ENCODE assay signal across 28 mouse cellular contexts in the genomic region with DNA sequence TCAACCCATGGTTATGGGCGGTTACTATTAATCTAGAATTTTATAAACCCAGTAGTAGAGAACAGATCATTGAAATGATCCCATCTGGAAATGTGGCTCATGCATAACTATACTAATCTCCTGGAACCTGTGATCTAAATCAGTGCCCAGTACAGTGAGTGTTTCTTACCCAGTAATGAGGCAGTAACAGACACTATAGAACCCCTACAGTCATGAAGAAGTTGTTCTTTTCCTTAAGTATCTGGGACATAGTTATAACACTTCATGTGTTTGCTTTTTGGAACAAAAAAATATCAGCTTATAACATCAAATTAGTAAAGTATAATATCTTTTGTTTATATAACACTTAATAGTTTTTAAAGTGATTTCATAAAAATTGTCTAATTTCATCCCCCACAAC. TPM values are rescaled to one million over a fixed set of nuclear protein-coding genes. Genes with fewer than 3 reads are reported as not detected.
"Had no signal": no experiment of that assay in that cellular context is flagged by ENCODE, and none has a peak within 500 bp of the region (broad histone marks: within the 10 kb centered on the region; RNA-seq: fewer than 3 reads in every experiment).

No protein-coding gene starts in this region.

- ATAC-seq: forebrain, embryonic 13.5 days; forebrain, embryonic 14.5 days; forebrain, embryonic 15.5 days; forebrain, embryonic 16.5 days; forebrain, postnatal 0 days had no signal

- H3K27ac ChIP-seq: embryonic facial prominence, embryonic 10.5 days; embryonic facial prominence, embryonic 12.5 days; embryonic facial prominence, embryonic 13.5 days; embryonic facial prominence, embryonic 15.5 days; forebrain, embryonic 10.5 days; forebrain, embryonic 12.5 days; forebrain, embryonic 13.5 days; forebrain, embryonic 15.5 days; gastrocnemius, adult 2 months had no signal

- H3K4me3 ChIP-seq: embryonic facial prominence, embryonic 10.5 days; embryonic facial prominence, embryonic 12.5 days; embryonic facial prominence, embryonic 13.5 days; embryonic facial prominence, embryonic 15.5 days; erythroblast, embryonic 14.5 days; forebrain, embryonic 10.5 days; forebrain, embryonic 12.5 days; forebrain, embryonic 13.5 days; forebrain, embryonic 15.5 days; gastrocnemius, adult 2 months had no signal

- H3K4me1 ChIP-seq: forebrain, embryonic 12.5 days had no signal

- H3K4me2 ChIP-seq: embryonic facial prominence, embryonic 12.5 days; embryonic facial prominence, embryonic 13.5 days; embryonic facial prominence, embryonic 15.5 days; forebrain, embryonic 12.5 days; forebrain, embryonic 13.5 days; forebrain, embryonic 15.5 days had no signal

- H3K27me3 ChIP-seq: embryonic facial prominence, embryonic 12.5 days; embryonic facial prominence, embryonic 13.5 days; embryonic facial prominence, embryonic 15.5 days; forebrain, embryonic 12.5 days; forebrain, embryonic 13.5 days; forebrain, embryonic 15.5 days had no signal

- H3K9ac ChIP-seq: embryonic facial prominence, embryonic 12.5 days; embryonic facial prominence, embryonic 13.5 days; embryonic facial prominence, embryonic 15.5 days; forebrain, embryonic 12.5 days; forebrain, embryonic 13.5 days; forebrain, embryonic 15.5 days; forebrain, postnatal 0 days had no signal

- DNase-seq: cerebellum, adult 2 months; cerebellum, adult 8-10 months; cerebellum, adult 9-10 months; cerebellum, adult 9-11 months; cerebellum, postnatal 10 days; cerebellum, postnatal 14 days; cerebellum, postnatal 25 days; cerebellum, postnatal 36 days; embryo, embryonic 11 days; forebrain, postnatal 0 days; gastrocnemius, adult 2 months; gastrocnemius, postnatal 10 days; gastrocnemius, postnatal 14 days; gastrocnemius, postnatal 25 days; gastrocnemius, postnatal 36 days; heart, adult 11 months; heart, adult 18-20 months had no signal

- H3K9me3 ChIP-seq: embryonic facial prominence, embryonic 10.5 days; embryonic facial prominence, embryonic 12.5 days; embryonic facial prominence, embryonic 13.5 days; embryonic facial prominence, embryonic 15.5 days; forebrain, embryonic 10.5 days; forebrain, embryonic 12.5 days; forebrain, embryonic 13.5 days; forebrain, embryonic 15.5 days had no signal

RNA-seq across cellular contexts. Expression of gene Extl2, which starts 43.7 kb away (rescaled TPM):
- polyA plus RNA-seq: erythroblast, embryonic 14.5 days had no signal
